In genomic region chr1:152130029-152130727, GRCm38 (mm10) we compare ENCODE assay signal across 9 mouse cellular contexts. TPM values are rescaled to one million over a fixed set of nuclear protein-coding genes. Genes with fewer than 3 reads are reported as not detected.
DNase-seq lines count a peak whose midpoint lies in the region; ATAC-seq lines count a peak whose summit lies in the region.
"Had no signal": no experiment of that assay in that cellular context is flagged by ENCODE, and none has a peak within 500 bp of the region (broad histone marks: within the 10 kb centered on the region; RNA-seq: fewer than 3 reads in every experiment).

No protein-coding gene starts in this region.

- no peak overlapping the region for H3K4me2 ChIP-seq in forebrain, embryonic 13.5 days
- no peak overlapping the region for H3K4me2 ChIP-seq in forebrain, embryonic 11.5 days (ENCODE audit: low read depth, low read length, severe bottlenecking)
- H3K4me2 ChIP-seq in heart, embryonic 14.5 days (ENCODE audit: low read length): peak overlapping the region; percentile 46
- H3K4me2 ChIP-seq: limb, embryonic 12.5 days had no signal

- H3K4me1 ChIP-seq in forebrain, embryonic 13.5 days: 0 out of 2 replicates have a peak, but pooled peaks cover 11% of the 10 kb centered on the region
- no peaks in the 10 kb centered on the region for H3K4me1 ChIP-seq in forebrain, embryonic 11.5 days (replicated peaks; ENCODE audit: control insufficient read depth, insufficient read depth, low read length)
- peaks cover 4 to 7% of the 10 kb centered on the region in 2 experiments; a peak in 2 of 4 replicates for H3K4me1 ChIP-seq in heart, embryonic 14.5 days (ENCODE audit: control insufficient read depth in 2 of 2, insufficient read depth in 2 of 2, low read length in 2 of 2)
- H3K4me1 ChIP-seq: limb, embryonic 12.5 days had no signal

- H3K27me3 ChIP-seq in forebrain, embryonic 13.5 days: no peaks in the 10 kb centered on the region
- H3K27me3 ChIP-seq in forebrain, embryonic 11.5 days (ENCODE audit: control insufficient read depth, insufficient read depth, low read length): no peaks in the 10 kb centered on the region
- H3K27me3 ChIP-seq in heart, embryonic 14.5 days (ENCODE audit: control insufficient read depth, insufficient read depth, low read length): no peaks in the 10 kb centered on the region
- H3K27me3 ChIP-seq: limb, embryonic 12.5 days had no signal

- ATAC-seq in forebrain, embryonic 13.5 days: peak; percentile 53
- ATAC-seq in forebrain, embryonic 11.5 days (replicated peaks; ENCODE audit: low FRiP score): no peak
- peak; percentile 71 for ATAC-seq in heart, embryonic 14.5 days (ENCODE audit: insufficient number of reproducible peaks, insufficient read depth, low FRiP score, low read depth)
- no peak for ATAC-seq in monocyte, adult 5-6 weeks (replicated peaks; ENCODE audit: insufficient number of reproducible peaks, low FRiP score, low TSS enrichment, poor library complexity, severe bottlenecking)

- no peaks in the 10 kb centered on the region for H3K9me3 ChIP-seq in forebrain, embryonic 13.5 days (replicated peaks)
- no peaks in the 10 kb centered on the region for H3K9me3 ChIP-seq in forebrain, embryonic 11.5 days (ENCODE audit: control insufficient read depth, low read length)
- H3K9me3 ChIP-seq in heart, embryonic 14.5 days (ENCODE audit: control insufficient read depth, low read length): no peaks in the 10 kb centered on the region
- H3K9me3 ChIP-seq: limb, embryonic 12.5 days had no signal

- H3K36me3 ChIP-seq in forebrain, embryonic 13.5 days (ENCODE audit: poor library complexity, severe bottlenecking): no peaks in the 10 kb centered on the region
- H3K36me3 ChIP-seq in forebrain, embryonic 11.5 days (ENCODE audit: control insufficient read depth, insufficient read depth, low read length): no peaks in the 10 kb centered on the region
- no peaks in the 10 kb centered on the region for H3K36me3 ChIP-seq in heart, embryonic 14.5 days (ENCODE audit: control insufficient read depth, insufficient read depth, low read length)
- H3K36me3 ChIP-seq: limb, embryonic 12.5 days had no signal

- no peak overlapping the region for H3K9ac ChIP-seq in forebrain, embryonic 13.5 days
- H3K9ac ChIP-seq in forebrain, embryonic 11.5 days (ENCODE audit: low read length): no peak overlapping the region
- no peak overlapping the region for H3K9ac ChIP-seq in heart, embryonic 14.5 days (ENCODE audit: low read length)
- H3K9ac ChIP-seq: limb, embryonic 12.5 days had no signal

- no peak overlapping the region for H3K4me3 ChIP-seq in forebrain, embryonic 13.5 days
- no peak overlapping the region for H3K4me3 ChIP-seq in forebrain, embryonic 11.5 days (ENCODE audit: low read depth, low read length)
- H3K4me3 ChIP-seq in heart, embryonic 14.5 days (ENCODE audit: control insufficient read depth in 1 of 2, insufficient read depth in 1 of 2, low read depth in 1 of 2, low read length in 2 of 2): 0 out of 4 replicates have a peak overlapping the region, but pooled peaks of 1 of the 2 experiments have one; percentile 5
- H3K4me3 ChIP-seq: limb, embryonic 12.5 days had no signal

- DNase-seq in forebrain, embryonic 11.5 days (ENCODE audit: low spot score): no peak
- peak; percentile 69 for DNase-seq in 3T3-L1 (ENCODE audit: low read depth, low spot score)
- peak; percentile 59 to 73 for DNase-seq in cerebellum, postnatal 14 days
- DNase-seq in layer of hippocampus, postnatal 25 days (ENCODE audit: extremely low spot score in 1 of 2, low spot score in 1 of 2): peak; percentile 32 to 66
- no peak for DNase-seq in urinary bladder, adult 2 months (ENCODE audit: low spot score)

- no peak overlapping the region for H3K27ac ChIP-seq in forebrain, embryonic 13.5 days
- H3K27ac ChIP-seq in forebrain, embryonic 11.5 days (ENCODE audit: low read depth, low read length): no peak overlapping the region
- H3K27ac ChIP-seq in heart, embryonic 14.5 days (replicated peaks in 1 of 2; ENCODE audit: control insufficient read depth in 1 of 2, insufficient read depth in 1 of 2, low read depth in 2 of 2, low read length in 2 of 2): peak overlapping the region in 1 of 2 experiments; percentile 20; a peak in 1 of 4 replicates
- H3K27ac ChIP-seq: limb, embryonic 12.5 days had no signal

- 68% methylated on average over 15 of the region's 15 CpGs for WGBS in forebrain, embryonic 13.5 days
- 76% methylated on average over 15 of the region's 15 CpGs for WGBS in forebrain, embryonic 11.5 days
- 42% methylated on average over 14 of the region's 15 CpGs for WGBS in heart, embryonic 14.5 days

RNA-seq across cellular contexts. Expression of gene 1700025G04Rik, which starts 40.3 kb away (rescaled TPM):
- polyA plus RNA-seq in forebrain, embryonic 13.5 days (2015; fragmentation: Nextera tagmentation; extraction: Ambion mirVana): 29.1 and 31.5 TPM in 2 replicates
- polyA plus RNA-seq in forebrain, embryonic 11.5 days (2014; fragmentation: Nextera tagmentation; extraction: Ambion mirVana): 25.6 and 28.7 TPM in 2 replicates
- polyA plus RNA-seq in heart, embryonic 14.5 days (2014; fragmentation: Nextera tagmentation; extraction: Ambion mirVana): 35.7 and 36.9 TPM in 2 replicates
- total RNA-seq in layer of hippocampus, postnatal 25 days (2021): 10 to 100 TPM; 71.8 to 76.8 TPM
- total RNA-seq in monocyte, adult 5-6 weeks (2017): 20.3 to 79.7 TPM (median 27.8 TPM) in 3 replicates
- 17.4 and 20.1 TPM in 2 replicates for polyA plus RNA-seq in urinary bladder, adult 2 months (2012; rRNA removed)

Comparison
In these comparisons a context has a peak if more than half of its experiments do, and no peak if none do; other contexts are left out.
1. ATAC-seq: peak in forebrain, embryonic 13.5 days (single experiment) and heart, embryonic 14.5 days (single experiment); none in forebrain, embryonic 11.5 days (single experiment) and monocyte, adult 5-6 weeks (single experiment).
2. DNase-seq: peak in 3T3-L1 (single experiment), cerebellum, postnatal 14 days (2 of 2) and layer of hippocampus, postnatal 25 days (2 of 2); none in forebrain, embryonic 11.5 days (single experiment) and urinary bladder, adult 2 months (single experiment).